Mouse (Mus musculus) stomach, postnatal 0 days (tissue): Measurements from ENCODE around the gene Taf13. TPM values are rescaled to one million over a fixed set of nuclear protein-coding genes. Genes with fewer than 3 reads are reported as not detected.

Experiments
- ATAC-seq: fragments of 200-750 bp; cut with Nextera tagmentation; 2 replicates; pipeline ENCODE4 v1.8.0; 2017; ENCODE audit not compliant: low FRiP score, low TSS enrichment
- DNase-seq: peaks from one replicate; pipeline ENCODE4 v3.0.0-alpha.2; 2016; ENCODE audit warnings: low spot score
- H3K27ac ChIP-seq: fragments of 300-500 bp; sonication (generic); replicated peaks from 2 replicates; pipeline ENCODE4 v1.5.1; 2014; ENCODE audit warnings: mild to moderate bottlenecking, control low read depth
- H3K27me3 ChIP-seq: fragments of 300-500 bp; sonication (generic); 2 replicates; pipeline ENCODE4 v1.6.1; 2014; ENCODE audit warnings: low read length; ENCODE audit not compliant: control insufficient read depth, insufficient read depth
- H3K36me3 ChIP-seq: fragments of 300-500 bp; sonication (generic); 2 replicates; pipeline ENCODE4 v1.6.1; 2014; ENCODE audit warnings: low read length, mixed read lengths; ENCODE audit not compliant: control insufficient read depth, insufficient read depth
- H3K4me1 ChIP-seq: fragments of 300-500 bp; sonication (generic); replicated peaks from 2 replicates; pipeline ENCODE4 v1.6.1; 2014; ENCODE audit warnings: antibody characterized with exemption; ENCODE audit not compliant: control insufficient read depth, insufficient read depth
- H3K4me2 ChIP-seq: fragments of 300-500 bp; sonication (generic); replicated peaks from 2 replicates; pipeline ENCODE4 v1.6.1; 2014; ENCODE audit warnings: low read depth, mild to moderate bottlenecking, control low read depth, moderate library complexity
- H3K4me3 ChIP-seq: fragments of 300-500 bp; sonication (generic); 2 replicates; pipeline ENCODE4 v1.5.1; 2014; ENCODE audit warnings: low read depth, low read length, control low read depth
- H3K9ac ChIP-seq: fragments of 300-500 bp; sonication (generic); 2 replicates; pipeline ENCODE4 v1.6.1; 2014; ENCODE audit warnings: mild to moderate bottlenecking, low read length, control low read depth, mixed read lengths
- H3K9me3 ChIP-seq: fragments of 300-500 bp; sonication (generic); 2 replicates; pipeline ENCODE4 v1.6.1; 2016; ENCODE audit warnings: low read length; ENCODE audit not compliant: control insufficient read depth
- CTCF ChIP-seq: IDR thresholded peaks from 2 replicates; pipeline ENCODE4 v1.5.1; 2016; ENCODE audit warnings: antibody characterized with exemption, low read depth, mild to moderate bottlenecking, moderate library complexity
- EP300 ChIP-seq: optimal IDR thresholded peaks from 2 replicates; pipeline ENCODE3; 2016; ENCODE audit warnings: antibody characterized with exemption
- WGBS: fragments of 180-500 bp; shearing (Covaris S2); extraction: QIAGEN DNeasy Blood & Tissue Kit; methylation state at CpG from one replicate; pipeline ENCODE4 v1.1.7; 2014; 5-methylcytosine and 5-hydroxymethylcytosine counted together
- microRNA-seq: library from miRNA; unstranded; fragments of <30 nt; microRNA quantifications from one replicate; pipeline ENCODE4, GENCODE M21; 2016
- polyA plus RNA-seq: library from polyadenylated mRNA; unstranded; fragments of >200 nt; fragmentation: Nextera tagmentation; extraction: Ambion mirVana; gene quantifications from 2 replicates; pipeline ENCODE4 v1.2.1, GENCODE M21; 2015

Taf13 gene
- polyA plus RNA-seq, 1 experiment from 2014 or later = 40.0 TPM

- no peaks in the 10 kb centered on the region; the same call in 1 of the 2 replicates for H3K4me1 ChIP-seq
- H3K27ac ChIP-seq = no peak overlapping the region
- WGBS = 56% methylated on average over 2 of the region's 2 CpGs
- ATAC-seq (no peak), DNase-seq (no peak)
- H3K36me3 ChIP-seq = no peaks in the 10 kb centered on the region
- H3K4me2 ChIP-seq = no peak overlapping the region
- no peaks in the 10 kb centered on the region for H3K27me3 ChIP-seq
- H3K4me3 ChIP-seq = no peak overlapping the region
- TF ChIP-seq EP300 (no peak), CTCF (no peak)
- H3K9me3 ChIP-seq = no peaks in the 10 kb centered on the region
- no peak overlapping the region for H3K9ac ChIP-seq
Measured at GRCm38 (mm10) chr3:108588446-108588845, 16.9 kb downstream of the Taf13 start.

GRCm38 (mm10) chr3:108590786-108591529 lies 19.5 kb downstream of the Taf13 start, which contains the start of gene Wdr47:
Gene Wdr47 (plus strand): TSS chr3:108591279.
- H3K27me3 ChIP-seq = no peaks in the 10 kb centered on the region
- ATAC-seq = peak; percentile 100
- 5% methylated on average over 43 of the region's 44 CpGs for WGBS
- no peaks in the 10 kb centered on the region; the same call in 1 of the 2 replicates for H3K4me1 ChIP-seq
- H3K9ac ChIP-seq = peak within 1 kb of the TSS; percentile 72
- H3K4me2 ChIP-seq = peak within 1 kb of the TSS; percentile 100
- H3K27ac ChIP-seq = peak within 1 kb of the TSS; percentile 78
- H3K36me3 ChIP-seq = no peaks in the 10 kb centered on the region
- TF ChIP-seq EP300 (no peak), CTCF (no peak)
- no peaks in the 10 kb centered on the region for H3K9me3 ChIP-seq
- peak within 1 kb of the TSS; percentile 93 for H3K4me3 ChIP-seq
- DNase-seq = peak; percentile 98

- TF ChIP-seq CTCF = no peak
- TF ChIP-seq EP300 = no peak
- Histone ChIP-seq H3K4me3 (peak overlapping the region; percentile 93), H3K4me1 (no peaks in the 10 kb centered on the region; the same call in 1 of the 2 replicates), H3K4me2 (peak overlapping the region; percentile 100), H3K9ac (peak overlapping the region; percentile 72), H3K27me3 (no peaks in the 10 kb centered on the region), H3K9me3 (no peaks in the 10 kb centered on the region), H3K36me3 (no peaks in the 10 kb centered on the region), H3K27ac (peak overlapping the region; percentile 78)
- ATAC-seq = peak; percentile 83; the same call in 1 of the 2 replicates
- DNase-seq = no peak
- WGBS = under 1% methylated on average over 59 of the region's 61 CpGs
Measured at GRCm38 (mm10) chr3:108591530-108592522, 20.3 kb downstream of the Taf13 start.

GRCm38 (mm10) chr3:108608906-108609305 lies 37.4 kb downstream of the Taf13 start:
- H3K36me3 ChIP-seq = no peaks in the 10 kb centered on the region
- no peak overlapping the region for H3K4me3 ChIP-seq
- TF ChIP-seq CTCF (no peak), EP300 (no peak)
- H3K4me2 ChIP-seq = no peak overlapping the region
- no peaks in the 10 kb centered on the region for H3K27me3 ChIP-seq
- H3K27ac ChIP-seq = no peak overlapping the region
- H3K9me3 ChIP-seq = no peaks in the 10 kb centered on the region
- 43% methylated on average over 3 of the region's 3 CpGs for WGBS
- H3K4me1 ChIP-seq = no peaks in the 10 kb centered on the region
- DNase-seq (no peak), ATAC-seq (no peak)
- no peak overlapping the region for H3K9ac ChIP-seq

Small RNA genes within 50 kb of the gene (microRNA-seq; reads per million reads assigned to microRNA genes)
- not detected for gene Gm22860

Other genes with a start within 250 kb of the Taf13 start
- gene Mybphl, start 206.8 kb upstream of the Taf13 start, polyA plus RNA-seq = not detected in 2 replicates
- gene Psrc1, start 187.9 kb upstream of the Taf13 start, polyA plus RNA-seq = 7.7 and 8.3 TPM in 2 replicates
- 7.5 and 9.7 TPM in 2 replicates for gene Celsr2, start 156.1 kb upstream of the Taf13 start, polyA plus RNA-seq
- gene Sars, start 126.5 kb upstream of the Taf13 start, polyA plus RNA-seq = 99.5 and 102 TPM in 2 replicates
- 0.34 TPM in 1 of 2 replicates, not detected in the other for gene 1700013F07Rik, start 37.5 kb upstream of the Taf13 start, polyA plus RNA-seq
- gene 5330417C22Rik, start 35.2 kb upstream of the Taf13 start, polyA plus RNA-seq = 30.8 and 32.0 TPM in 2 replicates
- 29.9 and 33.0 TPM in 2 replicates for gene Tmem167b, start 9.2 kb upstream of the Taf13 start, polyA plus RNA-seq
- gene Wdr47, start 19.6 kb downstream of the Taf13 start, polyA plus RNA-seq = 5.3 and 5.7 TPM in 2 replicates
- 53.8 and 60.9 TPM in 2 replicates for gene Clcc1, start 82.2 kb downstream of the Taf13 start, polyA plus RNA-seq
- gene Gpsm2, start 150.6 kb downstream of the Taf13 start, polyA plus RNA-seq = 31.1 and 32.0 TPM in 2 replicates
- gene Aknad1, start 168.0 kb downstream of the Taf13 start, polyA plus RNA-seq = 0.30 and 0.85 TPM in 2 replicates